Mouse (Mus musculus) testis, postnatal 10 days (tissue): ENCODE data around the gene Fam111a.

Experiments
- DNase-seq: peaks from one replicate; pipeline ENCODE4 v3.0.0; 2021; ENCODE audit warnings: low spot score

Fam111a gene

GRCm38 (mm10) chr19:12558219-12558618 lies 12.7 kb downstream of the Fam111a start:
- no peak for DNase-seq

- DNase-seq, result no peak
Measured at GRCm38 (mm10) chr19:12564197-12564596, 18.7 kb downstream of the Fam111a start.

GRCm38 (mm10) chr19:12567011-12567410 lies 21.5 kb downstream of the Fam111a start:
- no peak for DNase-seq

GRCm38 (mm10) chr19:12570866-12571265 lies 25.3 kb downstream of the Fam111a start:
- no peak for DNase-seq

GRCm38 (mm10) chr19:12571687-12572086 lies 26.1 kb downstream of the Fam111a start:
- no peak for DNase-seq

- DNase-seq, result no peak
Measured at GRCm38 (mm10) chr19:12572614-12573265, 27.2 kb downstream of the Fam111a start.

GRCm38 (mm10) chr19:12573266-12574011 lies 27.9 kb downstream of the Fam111a start:
- DNase-seq, result peak; percentile 81

GRCm38 (mm10) chr19:12574012-12574407 lies 28.5 kb downstream of the Fam111a start:
- DNase-seq, result no peak

- DNase-seq, result no peak
Measured at GRCm38 (mm10) chr19:12575107-12575506, 29.6 kb downstream of the Fam111a start.

- DNase-seq, result no peak
Measured at GRCm38 (mm10) chr19:12575514-12575913, 30.0 kb downstream of the Fam111a start.

GRCm38 (mm10) chr19:12576639-12577038 lies 31.1 kb downstream of the Fam111a start:
- DNase-seq, result no peak

- no peak for DNase-seq
Measured at GRCm38 (mm10) chr19:12585310-12585709, 39.8 kb downstream of the Fam111a start.

GRCm38 (mm10) chr19:12591908-12592307 lies 46.4 kb downstream of the Fam111a start:
- peak; percentile 59 for DNase-seq

- DNase-seq, result no peak
Measured at GRCm38 (mm10) chr19:12595135-12595529, 49.6 kb downstream of the Fam111a start.

GRCm38 (mm10) chr19:12595530-12596289 lies 50.2 kb downstream of the Fam111a start:
- DNase-seq, result peak; percentile 64

- DNase-seq, result no peak
Measured at GRCm38 (mm10) chr19:12596290-12597072, 50.9 kb downstream of the Fam111a start.

GRCm38 (mm10) chr19:12597073-12597405 lies 51.5 kb downstream of the Fam111a start:
- DNase-seq, result no peak

- no peak for DNase-seq
Measured at GRCm38 (mm10) chr19:12598674-12599073, 53.1 kb downstream of the Fam111a start.

GRCm38 (mm10) chr19:12599674-12600073 lies 54.1 kb downstream of the Fam111a start, which contains the start of gene Gm4952:
Gene Gm4952, plus strand, starts transcription at chr19:12599974.
- DNase-seq, result no peak

GRCm38 (mm10) chr19:12600684-12601480 lies 55.3 kb downstream of the Fam111a start:
- DNase-seq, result no peak

- no peak for DNase-seq
Measured at GRCm38 (mm10) chr19:12608336-12608735, 62.8 kb downstream of the Fam111a start.
